Mouse (Mus musculus) ES-E14 (cell line): ENCODE results near the gene Nacad. TPM values are rescaled to one million over a fixed set of nuclear protein-coding genes. Genes with fewer than 3 reads are reported as not detected.

ENCODE experiments used
- DNase-seq: peaks from one replicate; pipeline ENCODE4 v3.0.0-alpha.2; 2013; ENCODE audit warnings: low read depth, low spot score
- H3K27ac ChIP-seq: 2 replicates; pipeline ENCODE4 v1.5.1; 2012; ENCODE audit warnings: low read depth, mild to moderate bottlenecking, low read length, moderate library complexity, mixed read lengths; ENCODE audit not compliant: poor library complexity, insufficient read depth, severe bottlenecking
- H3K36me3 ChIP-seq: 2 replicates; pipeline ENCODE4 v1.6.1; 2012; ENCODE audit warnings: mild to moderate bottlenecking, low read length, moderate library complexity, mixed read lengths; ENCODE audit not compliant: control insufficient read depth, poor library complexity, insufficient read depth, severe bottlenecking
- H3K4me1 ChIP-seq, 2 experiments: fragments of 150-350 bp in 1 of 2; sonication (generic) in 1 of 2; 2 replicates each; pipeline ENCODE4 v1.6.1; 2012; ENCODE audit warnings: low read length in 2 of 2, mild to moderate bottlenecking in 1 of 2, mixed read lengths in 1 of 2; ENCODE audit not compliant: control insufficient read depth in 2 of 2, insufficient read depth in 2 of 2, poor library complexity in 1 of 2
- H3K4me3 ChIP-seq, 2 experiments: fragments of 150-350 bp in 1 of 2; sonication (generic) in 1 of 2; 2 replicates each; pipeline ENCODE4 v1.5.1; 2012; ENCODE audit warnings: low read length in 2 of 2, low read depth in 1 of 2, mild to moderate bottlenecking in 1 of 2, mixed read lengths in 1 of 2; ENCODE audit not compliant: insufficient read depth in 1 of 2, poor library complexity in 1 of 2, severe bottlenecking in 1 of 2
- H3K9ac ChIP-seq: 2 replicates; pipeline ENCODE4 v1.6.1; 2012; ENCODE audit warnings: low read depth, mild to moderate bottlenecking, low read length, mixed read lengths; ENCODE audit not compliant: poor library complexity, insufficient read depth, severe bottlenecking
- H3K9me3 ChIP-seq: fragments of 150-350 bp; sonication (generic); 2 replicates; pipeline ENCODE4 v1.6.1; 2012; ENCODE audit warnings: low read depth, mild to moderate bottlenecking, low read length; ENCODE audit not compliant: control insufficient read depth, insufficient read depth
- CHD2 ChIP-seq: IDR thresholded peaks from 2 replicates; pipeline ENCODE4 v1.6.1; 2014; ENCODE audit warnings: mild to moderate bottlenecking, low read depth, low read length, inconsistent platforms
- HCFC1 ChIP-seq: IDR thresholded peaks from 2 replicates; pipeline ENCODE4 v1.6.1; 2012; ENCODE audit warnings: low read length, inconsistent platforms, borderline replicate concordance; ENCODE audit not compliant: insufficient read depth
- MAFK ChIP-seq: IDR thresholded peaks from 2 replicates; pipeline ENCODE4 v1.6.1; 2014; ENCODE audit warnings: mild to moderate bottlenecking, low read depth, low read length, inconsistent platforms; ENCODE audit not compliant: insufficient read depth
- ZC3H11A ChIP-seq: IDR thresholded peaks from 2 replicates; pipeline ENCODE4 v1.6.1; 2012; ENCODE audit warnings: low read depth, mild to moderate bottlenecking, inconsistent platforms, low read length, borderline replicate concordance
- ZNF384 ChIP-seq: IDR thresholded peaks from 2 replicates; pipeline ENCODE4 v1.6.1; 2012; ENCODE audit warnings: low read depth, low read length, inconsistent platforms
- in situ Hi-C, 2 experiments: fragments of 600-800 bp; cut with MboI; formaldehyde crosslinking; loops; one replicate each; pipeline ENCODE4 v1.15.1; 2025; ENCODE audit warnings: low sequenced_read_pairs in 2 of 2, inconsistent platforms in 1 of 2; ENCODE audit not compliant: unreplicated experiment in 2 of 2
- total RNA-seq: library from RNA; depleted of rRNA; stranded (reverse); fragments of 300-350 nt; gene quantifications from 2 replicates; pipeline ENCODE4 v1.2.3, GENCODE M21; 2012

The Nacad gene
- total RNA-seq, 1 experiment = 1.4 TPM

- in situ Hi-C loops = no loop called here
- Histone ChIP-seq H3K27ac (no peak overlapping the region), H3K36me3 (peaks cover 17% of the 10 kb centered on the region), H3K4me1 (peaks cover 2 to 13% of the 10 kb centered on the region in 2 experiments; a peak in 3 of 4 replicates), H3K4me3 (no peak overlapping the region; a peak in 1 of 4 replicates), H3K9ac (no peak overlapping the region), H3K9me3 (no peaks in the 10 kb centered on the region)
- DNase-seq = no peak
- TF ChIP-seq HCFC1 (no peak), MAFK (no peak), ZNF384 (no peak), ZC3H11A (no peak)
These were observed 6.7 kb downstream of the Nacad start for GRCm38 (mm10) chr11:6599011-6599681.

GRCm38 (mm10) chr11:6598191-6598889, 7.5 kb downstream of the Nacad start:
- no peak for TF ChIP-seq HCFC1
- no peak for TF ChIP-seq ZC3H11A
- no peak for TF ChIP-seq MAFK
- TF ChIP-seq ZNF384 = no peak
- TF ChIP-seq CHD2 = no peak

DNA sequence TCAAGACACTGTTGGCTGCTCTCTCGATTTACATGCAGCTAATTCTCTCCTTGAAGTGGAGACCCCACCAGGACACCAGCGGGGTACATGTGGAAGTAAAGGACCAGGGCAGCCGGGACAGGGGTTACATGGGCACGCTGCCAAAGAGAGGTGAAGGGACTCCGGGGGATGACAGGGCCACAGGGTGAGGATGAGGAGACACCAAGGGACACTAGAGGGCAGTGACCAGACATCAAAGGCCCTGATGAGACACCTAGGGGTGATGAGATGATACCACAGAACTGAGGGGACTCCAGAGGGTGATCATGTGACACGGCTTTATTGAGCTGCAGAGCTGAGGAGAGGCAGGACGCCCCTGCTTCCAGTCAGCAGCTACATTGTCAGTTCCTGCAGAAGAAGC, 8.3 kb downstream of the Nacad start:
- in situ Hi-C loops = no loop called here
- TF ChIP-seq ZNF384 = no peak
- TF ChIP-seq CHD2 = no peak
- TF ChIP-seq ZC3H11A = no peak
- TF ChIP-seq HCFC1 = no peak
- TF ChIP-seq MAFK = no peak
- Histone ChIP-seq H3K36me3 (peaks cover 17% of the 10 kb centered on the region), H3K9ac (no peak overlapping the region), H3K9me3 (no peaks in the 10 kb centered on the region), H3K27ac (no peak overlapping the region), H3K4me3 (no peak overlapping the region), H3K4me1 (peaks cover 2 to 20% of the 10 kb centered on the region in 2 experiments; a peak in 3 of 4 replicates)
- DNase-seq = no peak

More at GRCm38 (mm10) chr11:6598191-6598889, 7.5 kb downstream of the Nacad start:
- H3K9me3 ChIP-seq = no peaks in the 10 kb centered on the region
- H3K9ac ChIP-seq = no peak overlapping the region
- H3K4me1 ChIP-seq = peaks cover 2 to 15% of the 10 kb centered on the region in 2 experiments; a peak in 3 of 4 replicates
- in situ Hi-C loops = no loop called here
- H3K4me3 ChIP-seq = no peak overlapping the region
- no peak overlapping the region for H3K27ac ChIP-seq
- H3K36me3 ChIP-seq = peaks cover 17% of the 10 kb centered on the region
- no peak for DNase-seq

DNA sequence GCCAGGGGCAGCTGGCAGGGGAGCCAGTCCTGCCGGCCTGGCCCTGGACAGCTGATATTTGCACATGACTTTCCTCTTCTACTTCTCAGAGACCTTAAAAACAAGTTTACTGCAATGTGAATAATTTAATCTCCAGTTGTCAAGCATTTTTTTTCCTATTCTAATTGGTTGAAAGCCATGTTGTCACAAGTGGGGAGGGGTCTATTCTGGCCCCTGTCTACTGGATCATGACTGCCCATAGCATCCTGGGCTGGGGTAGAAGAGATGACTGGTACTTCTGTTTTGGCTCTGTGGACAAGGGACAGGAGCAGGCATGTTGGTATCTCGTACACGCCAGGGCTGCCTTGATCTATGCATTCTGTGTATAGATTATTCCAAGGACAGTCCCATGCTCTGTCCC, 9.2 kb downstream of the Nacad start:
- DNase-seq = no peak
- no peak for TF ChIP-seq MAFK
- no peak for TF ChIP-seq HCFC1
- TF ChIP-seq ZC3H11A = no peak
- no peak for TF ChIP-seq ZNF384
- no peak for TF ChIP-seq CHD2
- no peaks in the 10 kb centered on the region for H3K9me3 ChIP-seq
- H3K36me3 ChIP-seq = peaks cover 17% of the 10 kb centered on the region
- H3K4me3 ChIP-seq = no peak overlapping the region
- no peak overlapping the region for H3K9ac ChIP-seq
- in situ Hi-C loops = no loop called here
- no peak overlapping the region for H3K27ac ChIP-seq
- peaks cover 2 to 20% of the 10 kb centered on the region in 2 experiments; a peak in 3 of 4 replicates for H3K4me1 ChIP-seq
